Mouse (Mus musculus) 3T3-L1 (cell line): ENCODE data around the gene Itm2b.

Experiments
- DNase-seq: peaks from one replicate; pipeline ENCODE4 v3.0.0-alpha.2; 2015; ENCODE audit warnings: low read depth, low spot score

Itm2b gene

DNA sequence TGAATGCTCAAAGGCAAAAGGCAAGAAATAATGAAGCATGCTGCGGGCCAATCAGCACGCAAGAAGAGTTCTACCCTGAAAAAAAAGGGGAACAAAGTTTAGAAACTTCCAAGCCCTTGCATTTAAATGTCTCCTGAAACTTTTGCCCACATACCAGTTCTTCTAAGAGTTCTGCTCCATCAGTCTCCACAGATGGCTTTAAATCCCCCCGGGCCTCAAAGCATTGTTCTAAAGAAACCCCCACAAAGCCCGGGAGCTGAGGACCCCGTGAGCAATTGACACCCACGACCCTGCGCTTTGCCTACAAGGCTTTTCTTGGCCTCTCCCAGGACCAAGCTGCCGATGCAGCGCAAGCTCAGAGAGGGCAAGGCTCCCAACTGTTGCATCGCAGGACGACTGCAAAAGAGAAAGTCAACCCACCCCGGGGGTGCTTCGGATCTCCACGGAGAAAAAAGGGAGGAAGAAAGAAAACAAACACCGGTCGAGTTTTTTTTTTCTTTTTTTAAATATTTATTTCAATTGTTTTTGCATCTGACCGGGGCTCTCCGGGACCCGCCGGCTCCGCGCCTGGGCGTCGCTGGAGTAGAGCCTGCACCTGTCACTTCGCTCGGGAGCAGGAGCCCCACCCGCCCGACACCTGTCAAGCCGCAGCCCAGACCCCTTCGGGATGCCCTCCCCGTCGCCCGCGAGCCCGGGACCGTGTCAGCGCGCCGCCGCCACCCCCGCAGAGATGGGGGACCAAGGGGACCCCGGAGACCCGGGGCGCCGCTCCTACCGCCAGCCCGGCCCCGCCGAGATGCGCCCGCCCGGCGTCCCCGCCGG, 60.2 kb downstream of the Itm2b start:
- peak; percentile 29 for DNase-seq

GRCm38 (mm10) chr14:73323965-73324364, 61.1 kb downstream of the Itm2b start:
- DNase-seq, result no peak

GRCm38 (mm10) chr14:73322142-73322541, 62.9 kb downstream of the Itm2b start:
- no peak for DNase-seq

DNA sequence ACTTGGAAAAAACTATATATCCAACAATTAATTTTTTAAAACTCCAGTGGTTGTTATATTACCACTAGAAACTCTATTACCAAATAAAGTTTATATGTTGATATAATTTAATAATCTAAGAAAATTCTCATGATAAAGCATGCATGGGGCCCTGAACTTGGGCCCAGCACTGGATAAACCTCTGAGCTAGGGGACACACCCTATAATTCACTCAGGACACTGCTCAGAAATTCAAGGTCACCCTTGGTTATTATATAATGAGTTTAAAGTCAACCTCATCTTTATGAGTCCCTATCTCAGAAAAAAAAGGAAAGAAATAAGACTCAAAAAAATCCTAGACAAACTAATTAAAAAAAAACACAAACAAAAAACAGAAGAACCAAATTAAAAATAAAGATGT, 68.2 kb downstream of the Itm2b start:
- DNase-seq, result no peak

DNA sequence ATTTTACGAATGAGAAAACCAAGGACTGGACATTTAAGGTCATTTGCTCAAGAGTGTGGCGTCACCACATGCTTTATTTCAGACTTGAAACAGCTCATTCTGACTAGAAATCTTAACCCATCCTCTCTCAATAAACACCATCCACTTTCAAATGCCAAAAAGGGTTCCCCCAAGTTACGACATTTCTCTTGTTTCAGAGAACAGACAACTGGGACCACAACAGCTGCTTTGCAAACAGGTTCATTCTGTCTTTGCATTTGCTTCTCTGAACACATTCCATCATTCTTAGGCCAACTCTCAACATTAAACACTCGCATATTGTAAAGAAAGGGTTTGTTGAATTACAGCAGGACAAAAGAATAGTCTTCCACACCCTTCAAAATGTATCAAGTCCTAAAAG, 71.2 kb downstream of the Itm2b start:
- no peak for DNase-seq

DNA sequence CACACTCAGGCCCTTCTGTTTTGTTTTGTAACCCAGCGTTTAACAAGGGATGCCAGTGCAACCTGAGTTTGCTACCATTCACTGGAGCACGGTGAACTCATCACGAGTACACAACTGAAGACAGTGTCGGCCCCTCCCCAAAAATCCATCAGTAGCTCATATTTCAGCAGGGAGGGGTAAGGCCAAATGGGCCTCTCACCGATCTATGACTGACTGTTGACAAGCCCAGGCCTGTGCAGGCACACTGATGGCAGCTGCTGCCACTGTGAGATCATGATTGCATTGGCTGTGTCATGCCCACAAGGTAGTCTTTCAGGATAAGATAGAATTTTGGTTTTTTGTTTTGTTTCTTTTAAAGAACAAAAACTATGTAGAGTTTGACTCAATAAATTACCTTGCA, 71.7 kb downstream of the Itm2b start:
- peak; percentile 36 for DNase-seq

GRCm38 (mm10) chr14:73312909-73313308, 72.2 kb downstream of the Itm2b start:
- DNase-seq, result no peak
